20 mouse cellular contexts compared by ENCODE assay signal in genomic region chr10:45972240-45972639, GRCm38 (mm10).
A peak's percentile ranks its signal among the peaks of the same experiment; 100 is the strongest.
DNase-seq lines count a peak whose midpoint lies in the region; ATAC-seq and TF ChIP-seq lines count a peak whose summit lies in the region.
"Had no signal": no experiment of that assay in that cellular context is flagged by ENCODE, and none has a peak within 500 bp of the region (broad histone marks: within the 10 kb centered on the region; RNA-seq: fewer than 3 reads in every experiment).

No protein-coding gene starts in this region.

- no peak for DNase-seq in cerebellum, postnatal 10 days
- DNase-seq in kidney, adult 2 months: peak; percentile 4
- no peak for DNase-seq in kidney, adult 18-20 months
- peak; percentile 3 for DNase-seq in kidney, postnatal 14 days
- DNase-seq in kidney, adult 8-10 months: no peak
- DNase-seq in heart, postnatal 4 days: no peak
- DNase-seq: adrenal gland, postnatal 10 days; B cell, adult 2 months; cerebellum, adult 11-12 months; cerebellum, adult 9-10 months; cerebellum, postnatal 36 days; gastrocnemius, adult 2 months; gastrocnemius, postnatal 25 days; heart, postnatal 36 days had no signal

- 44% methylated on average over 1 of the region's 1 CpGs for WGBS in kidney, adult 2 months

- H3K4me3 ChIP-seq in kidney, adult 2 months (ENCODE audit: insufficient read depth, low read depth, low read length): no peak overlapping the region
- H3K4me3 ChIP-seq: forebrain, embryonic 13.5 days; gastrocnemius, adult 2 months; heart, embryonic 12.5 days; hindbrain, embryonic 13.5 days had no signal

- peak; percentile 45; the same call in 1 of the 2 replicates for ATAC-seq in cerebellum, adult (ENCODE audit: insufficient number of reproducible peaks, low FRiP score, low TSS enrichment)
- ATAC-seq: CD4-positive, CD25-positive, alpha-beta regulatory T cell, adult 4 months; forebrain, embryonic 13.5 days had no signal

- H3K27ac ChIP-seq in kidney, adult 2 months (ENCODE audit: insufficient read depth, low read depth, low read length): no peak overlapping the region
- H3K27ac ChIP-seq: forebrain, embryonic 13.5 days; gastrocnemius, adult 2 months; hindbrain, embryonic 13.5 days had no signal

- H3K27me3 ChIP-seq in kidney, adult 2 months (replicated peaks; ENCODE audit: control insufficient read depth, insufficient read depth, low read length): no peaks in the 10 kb centered on the region
- H3K27me3 ChIP-seq: forebrain, embryonic 13.5 days; heart, embryonic 12.5 days; hindbrain, embryonic 13.5 days had no signal

- no peaks in the 10 kb centered on the region for H3K4me1 ChIP-seq in kidney, adult 2 months (ENCODE audit: control insufficient read depth, insufficient read depth, low read length)
- H3K4me1 ChIP-seq: forebrain, embryonic 13.5 days; heart, embryonic 12.5 days; hindbrain, embryonic 13.5 days had no signal

- H3K36me3 ChIP-seq in kidney, adult 2 months (ENCODE audit: control insufficient read depth, insufficient read depth, low read length): no peaks in the 10 kb centered on the region
- H3K36me3 ChIP-seq: G1E; heart, embryonic 12.5 days; hindbrain, embryonic 13.5 days had no signal

- no peak for TF ChIP-seq POLR2A in kidney, adult 2 months (IDR thresholded peaks at IDR 0.05; ENCODE audit: low read depth, low read length)

- TF ChIP-seq CTCF in kidney, adult 2 months (conservative IDR thresholded peaks at IDR 0.05; ENCODE audit: insufficient read depth, insufficient read length, low read depth, low read length): no peak

Comparison
In these comparisons a context has a peak if more than half of its experiments do, and no peak if none do; other contexts are left out.
1. DNase-seq: peak in kidney, adult 2 months (single experiment) and kidney, postnatal 14 days (single experiment); none in cerebellum, postnatal 10 days (0 of 2), kidney, adult 18-20 months (single experiment), kidney, adult 8-10 months (0 of 2) and heart, postnatal 4 days (single experiment).